Mouse (Mus musculus) forebrain, embryonic 16.5 days (tissue): ENCODE measurements around the gene Neurl2. TPM values are rescaled to one million over a fixed set of nuclear protein-coding genes. Genes with fewer than 3 reads are reported as not detected.

ENCODE experiments used
- ATAC-seq: fragments of 200-750 bp; cut with Nextera tagmentation; 2 replicates; pipeline ENCODE4 v1.8.0; 2017; ENCODE audit warnings: mild to moderate bottlenecking, moderate library complexity
- H3K27ac ChIP-seq: fragments of 300-500 bp; sonication (generic); 2 replicates; pipeline ENCODE4 v1.5.1; 2014; ENCODE audit warnings: low read length, control low read depth
- H3K27me3 ChIP-seq: fragments of 300-500 bp; sonication (generic); replicated peaks from 2 replicates; pipeline ENCODE4 v1.6.1; 2014; ENCODE audit warnings: low read length; ENCODE audit not compliant: control insufficient read depth, insufficient read depth
- H3K36me3 ChIP-seq: fragments of 300-500 bp; sonication (generic); 2 replicates; pipeline ENCODE4 v1.6.1; 2014; ENCODE audit not compliant: control insufficient read depth, insufficient read depth
- H3K4me1 ChIP-seq: fragments of 300-500 bp; sonication (generic); replicated peaks from 2 replicates; pipeline ENCODE4 v1.6.1; 2014; ENCODE audit warnings: low read length; ENCODE audit not compliant: control insufficient read depth, insufficient read depth
- H3K4me2 ChIP-seq: fragments of 300-500 bp; sonication (generic); 2 replicates; pipeline ENCODE4 v1.6.1; 2014; ENCODE audit warnings: mild to moderate bottlenecking, low read length, control low read depth
- H3K4me3 ChIP-seq: fragments of 300-500 bp; sonication (generic); replicated peaks from 2 replicates; pipeline ENCODE4 v1.5.1; 2014; ENCODE audit warnings: mild to moderate bottlenecking, low read length, control low read depth
- H3K9ac ChIP-seq: fragments of 300-500 bp; sonication (generic); replicated peaks from 2 replicates; pipeline ENCODE4 v1.6.1; 2014; ENCODE audit warnings: low read depth, low read length, control low read depth
- H3K9me3 ChIP-seq: fragments of 300-500 bp; sonication (generic); 2 replicates; pipeline ENCODE4 v1.6.1; 2016; ENCODE audit warnings: low read length; ENCODE audit not compliant: control insufficient read depth
- WGBS: fragments of 180-500 bp; shearing (Covaris S2); extraction: QIAGEN DNeasy Blood & Tissue Kit; methylation state at CpG from one replicate; pipeline ENCODE4 v1.1.7; 2014; 5-methylcytosine and 5-hydroxymethylcytosine counted together
- polyA plus RNA-seq: library from polyadenylated mRNA; unstranded; fragments of >200 nt; fragmentation: Nextera tagmentation; extraction: Ambion mirVana; gene quantifications from 2 replicates; pipeline ENCODE4 v1.2.1, GENCODE M21; 2015

The Neurl2 gene
- polyA plus RNA-seq, 1 experiment from 2014 or later: 7.0 TPM

GRCm38 (mm10) chr2:164784869-164785420 lies 48.3 kb downstream of the Neurl2 start:
- Histone ChIP-seq H3K9ac (peak overlapping the region; percentile 85), H3K27me3 (no peaks in the 10 kb centered on the region), H3K4me3 (peak overlapping the region; percentile 78), H3K36me3 (no peaks in the 10 kb centered on the region), H3K4me1 (peaks cover 17% of the 10 kb centered on the region), H3K9me3 (no peaks in the 10 kb centered on the region), H3K4me2 (peak overlapping the region; percentile 89), H3K27ac (no peak overlapping the region)
- ATAC-seq: no peak
- WGBS: 13% methylated on average over 7 of the region's 7 CpGs

DNA sequence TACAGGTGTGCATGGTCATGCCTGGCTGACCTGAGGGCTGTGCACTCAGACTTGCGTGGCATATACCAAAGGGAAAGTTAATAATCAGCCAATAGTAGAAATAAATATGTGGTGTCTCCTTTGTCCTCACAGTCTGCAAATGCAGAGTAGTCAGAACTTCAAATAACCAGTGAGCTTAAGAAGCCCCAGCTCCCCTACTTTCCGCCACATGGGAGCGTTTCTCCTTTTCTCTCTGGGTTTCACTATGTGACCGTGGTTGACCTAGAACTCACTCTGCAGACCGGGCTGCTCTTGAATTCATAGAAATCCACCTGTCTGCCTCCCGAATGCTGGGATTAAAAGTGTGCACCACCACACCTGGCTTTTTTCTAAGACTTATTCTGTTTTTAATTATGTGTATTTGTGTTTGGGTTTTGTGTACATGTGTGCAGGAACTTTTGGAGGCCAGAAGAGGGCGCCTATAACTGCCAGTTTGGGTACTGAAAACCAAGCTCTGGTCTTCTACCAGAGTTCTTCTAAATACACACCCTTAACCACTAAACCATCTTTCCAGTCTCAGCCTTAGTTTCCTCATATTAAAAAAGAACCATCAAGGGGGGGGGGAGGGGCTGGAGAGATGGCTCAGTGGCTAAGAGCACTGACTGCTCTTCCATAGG lies 49.2 kb downstream of the Neurl2 start:
- Histone ChIP-seq H3K4me1 (peaks cover 17% of the 10 kb centered on the region), H3K36me3 (no peaks in the 10 kb centered on the region), H3K9ac (no peak overlapping the region), H3K4me3 (no peak overlapping the region), H3K27ac (no peak overlapping the region), H3K27me3 (no peaks in the 10 kb centered on the region), H3K9me3 (no peaks in the 10 kb centered on the region), H3K4me2 (no peak overlapping the region)
- 78% methylated on average over 7 of the region's 7 CpGs for WGBS
- ATAC-seq: no peak

DNA sequence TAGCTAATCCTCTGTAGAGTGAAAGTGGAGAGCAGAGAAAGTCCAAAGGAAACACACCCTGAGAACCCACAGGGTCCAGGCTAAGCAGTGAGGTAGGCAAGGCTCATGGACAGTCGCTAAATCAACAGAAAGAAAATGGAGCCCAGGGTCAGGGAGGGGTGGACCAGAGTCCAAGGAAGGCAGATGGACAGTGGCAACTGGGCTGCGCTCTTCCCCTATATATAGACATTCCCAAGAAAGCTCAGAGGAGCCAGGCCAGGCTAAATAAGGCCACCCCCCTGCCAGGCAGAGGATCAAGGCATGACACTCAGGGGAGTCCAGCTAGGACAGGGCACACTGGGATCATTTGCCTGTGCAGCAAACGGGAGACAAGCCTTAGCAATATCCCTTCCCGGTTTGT lies 51.4 kb downstream of the Neurl2 start:
- no peak overlapping the region for H3K9ac ChIP-seq
- H3K9me3 ChIP-seq: no peaks in the 10 kb centered on the region
- 74% methylated on average over 4 of the region's 4 CpGs for WGBS
- H3K4me3 ChIP-seq: no peak overlapping the region
- no peak for ATAC-seq
- peaks cover 15% of the 10 kb centered on the region for H3K4me1 ChIP-seq
- H3K27me3 ChIP-seq: no peaks in the 10 kb centered on the region
- no peak overlapping the region for H3K27ac ChIP-seq
- no peaks in the 10 kb centered on the region for H3K36me3 ChIP-seq
- H3K4me2 ChIP-seq: no peak overlapping the region

Other genes with a start within 250 kb of the Neurl2 start
- not detected in 2 replicates for gene Wfdc6a, start 248.0 kb downstream of the Neurl2 start, polyA plus RNA-seq
- gene Eppin, start 239.9 kb downstream of the Neurl2 start, polyA plus RNA-seq: not detected in 2 replicates
- not detected in 2 replicates for gene Wfdc6b, start 219.9 kb downstream of the Neurl2 start, polyA plus RNA-seq
- not detected in 2 replicates for gene Wfdc8, start 219.8 kb downstream of the Neurl2 start, polyA plus RNA-seq
- gene Wfdc16, start 194.7 kb downstream of the Neurl2 start, polyA plus RNA-seq: not detected in 2 replicates
- gene Wfdc10, start 177.4 kb downstream of the Neurl2 start, polyA plus RNA-seq: not detected in 2 replicates
- gene Wfdc9, start 176.9 kb downstream of the Neurl2 start, polyA plus RNA-seq: not detected in 2 replicates
- gene Wfdc11, start 159.4 kb downstream of the Neurl2 start, polyA plus RNA-seq: not detected in 2 replicates
- not detected in 2 replicates for gene Wfdc13, start 148.3 kb downstream of the Neurl2 start, polyA plus RNA-seq
- gene Spint4, start 135.0 kb downstream of the Neurl2 start, polyA plus RNA-seq: not detected in 2 replicates
- not detected in 2 replicates for gene Spint5, start 118.2 kb downstream of the Neurl2 start, polyA plus RNA-seq
- 1.4 and 1.7 TPM in 2 replicates for gene Wfdc3, start 87.5 kb downstream of the Neurl2 start, polyA plus RNA-seq
- 67.5 and 72.9 TPM in 2 replicates for gene Dnttip1, start 87.5 kb downstream of the Neurl2 start, polyA plus RNA-seq
- 148 and 173 TPM in 2 replicates for gene Ube2c, start 63.6 kb downstream of the Neurl2 start, polyA plus RNA-seq
- 1.1 TPM in 1 of 2 replicates, not detected in the other for gene Tnnc2, start 53.5 kb downstream of the Neurl2 start, polyA plus RNA-seq
- gene Snx21, start 47.6 kb downstream of the Neurl2 start, polyA plus RNA-seq: 26.0 and 35.6 TPM in 2 replicates
- gene Acot8, start 28.6 kb downstream of the Neurl2 start, polyA plus RNA-seq: 16.3 and 19.3 TPM in 2 replicates
- gene Zswim3, start 28.4 kb downstream of the Neurl2 start, polyA plus RNA-seq: 14.8 and 15.4 TPM in 2 replicates
- gene Zswim1, start 10.8 kb downstream of the Neurl2 start, polyA plus RNA-seq: 24.2 and 26.8 TPM in 2 replicates
- 0.47 TPM in 1 of 2 replicates, not detected in the other for gene Spata25, start 4.9 kb downstream of the Neurl2 start, polyA plus RNA-seq
- 98.9 and 102 TPM in 2 replicates for gene Ctsa, start 583 bp downstream of the Neurl2 start, polyA plus RNA-seq
- gene Pltp, start 24.3 kb upstream of the Neurl2 start, polyA plus RNA-seq: 45.7 and 63.9 TPM in 2 replicates
- gene Pcif1, start 45.8 kb upstream of the Neurl2 start, polyA plus RNA-seq: 79.3 and 93.7 TPM in 2 replicates
- 16.2 and 19.9 TPM in 2 replicates for gene Zfp335, start 78.3 kb upstream of the Neurl2 start, polyA plus RNA-seq
- 16.9 and 20.6 TPM in 2 replicates for gene Mmp9, start 107.3 kb upstream of the Neurl2 start, polyA plus RNA-seq
- 13.1 and 22.4 TPM in 2 replicates for gene Slc12a5, start 127.3 kb upstream of the Neurl2 start, polyA plus RNA-seq
- 128 and 138 TPM in 2 replicates for gene Ncoa5, start 201.4 kb upstream of the Neurl2 start, polyA plus RNA-seq
- gene Cd40, start 222.2 kb upstream of the Neurl2 start, polyA plus RNA-seq: 5.0 and 6.2 TPM in 2 replicates